Mouse (Mus musculus): ENCODE data around the gene Aff1.

- TF ChIP-seq CTCF (IDR thresholded peaks at IDR 0.05; ENCODE audit: insufficient read depth, low read length) (no peak), POLR2A (IDR thresholded peaks at IDR 0.05; ENCODE audit: borderline replicate concordance, extremely low read depth, low read depth, low read length) (no peak)
Measured at GRCm38 (mm10) chr5:103762850-103763254, 70.7 kb downstream of the Aff1 start.

Measured in lung, adult 2 months (tissue).